9 mouse cellular contexts compared by ENCODE assay signal in genomic region chr4:137682961-137683453, GRCm38 (mm10). TPM values are rescaled to one million over a fixed set of nuclear protein-coding genes. Genes with fewer than 3 reads are reported as not detected.
DNase-seq lines count a peak whose midpoint lies in the region; ATAC-seq and TF ChIP-seq lines count a peak whose summit lies in the region.
"Had no signal": no experiment of that assay in that cellular context is flagged by ENCODE, and none has a peak within 500 bp of the region (broad histone marks: within the 10 kb centered on the region; RNA-seq: fewer than 3 reads in every experiment).

No protein-coding gene starts in this region.

- DNase-seq in hindbrain, embryonic 10.5 days (ENCODE audit: low spot score), result peak; percentile 63
- no peak for DNase-seq in ES-E14 (ENCODE audit: low read depth, low spot score)
- peak; percentile 70 for DNase-seq in cerebellum, adult 8-10 months
- DNase-seq in induced T-regulatory cell, adult 2 months (ENCODE audit: low read depth), result peak; percentile 48
- peak; percentile 50 for DNase-seq in naive thymus-derived CD4-positive, alpha-beta T cell, adult 2 months (ENCODE audit: low read depth)
- no peak for DNase-seq in ovary, adult 18-20 months (ENCODE audit: low spot score)
- DNase-seq in frontal cortex, postnatal 14 days (ENCODE audit: low spot score in 2 of 2), result no peak

- no peak for ATAC-seq in hindbrain, embryonic 13.5 days (ENCODE audit: low FRiP score)

- WGBS in hindbrain, embryonic 10.5 days, result 42% methylated on average over 7 of the region's 7 CpGs
- 44% methylated on average over 7 of the region's 7 CpGs for WGBS in hindbrain, embryonic 13.5 days

- H3K4me2 ChIP-seq in hindbrain, embryonic 13.5 days, result no peak overlapping the region
- H3K4me2 ChIP-seq: embryonic facial prominence, embryonic 13.5 days had no signal

- no peaks in the 10 kb centered on the region for H3K9me3 ChIP-seq in hindbrain, embryonic 10.5 days
- H3K9me3 ChIP-seq in hindbrain, embryonic 13.5 days, result no peaks in the 10 kb centered on the region
- no peaks in the 10 kb centered on the region for H3K9me3 ChIP-seq in ES-E14 (ENCODE audit: control insufficient read depth, insufficient read depth, low read depth, low read length)
- H3K9me3 ChIP-seq: embryonic facial prominence, embryonic 13.5 days had no signal

- no peak overlapping the region for H3K27ac ChIP-seq in hindbrain, embryonic 10.5 days
- H3K27ac ChIP-seq in hindbrain, embryonic 13.5 days, result no peak overlapping the region
- no peak overlapping the region for H3K27ac ChIP-seq in ES-E14 (ENCODE audit: insufficient read depth, low read depth, low read length, poor library complexity, severe bottlenecking)
- H3K27ac ChIP-seq: embryonic facial prominence, embryonic 13.5 days had no signal

- H3K36me3 ChIP-seq in hindbrain, embryonic 10.5 days, result no peaks in the 10 kb centered on the region
- no peaks in the 10 kb centered on the region for H3K36me3 ChIP-seq in hindbrain, embryonic 13.5 days
- H3K36me3 ChIP-seq in ES-E14 (ENCODE audit: control insufficient read depth, insufficient read depth, low read length, poor library complexity, severe bottlenecking), result no peaks in the 10 kb centered on the region
- H3K36me3 ChIP-seq: embryonic facial prominence, embryonic 13.5 days had no signal

- H3K9ac ChIP-seq in hindbrain, embryonic 13.5 days, result no peak overlapping the region
- no peak overlapping the region for H3K9ac ChIP-seq in ES-E14 (ENCODE audit: insufficient read depth, low read depth, low read length, poor library complexity, severe bottlenecking)
- H3K9ac ChIP-seq: embryonic facial prominence, embryonic 13.5 days had no signal

- in situ Hi-C loops in ES-E14 (cut with MboI; ENCODE audit: low sequenced_read_pairs in 2 of 2, unreplicated experiment in 2 of 2), result no loop called here

- peaks cover 65% of the 10 kb centered on the region for H3K27me3 ChIP-seq in hindbrain, embryonic 10.5 days (ENCODE audit: insufficient read depth, poor library complexity, severe bottlenecking)
- H3K27me3 ChIP-seq in hindbrain, embryonic 13.5 days, result peaks cover 40% of the 10 kb centered on the region

- H3K4me1 ChIP-seq in hindbrain, embryonic 10.5 days (replicated peaks), result peaks cover 39% of the 10 kb centered on the region
- H3K4me1 ChIP-seq in hindbrain, embryonic 13.5 days (replicated peaks), result peaks cover 45% of the 10 kb centered on the region
- H3K4me1 ChIP-seq in ES-E14 (ENCODE audit: control insufficient read depth in 2 of 2, insufficient read depth in 2 of 2, low read length in 2 of 2, poor library complexity in 1 of 2), result peaks cover 4 to 16% of the 10 kb centered on the region in 2 experiments; a peak in 3 of 4 replicates

- no peak overlapping the region for H3K4me3 ChIP-seq in hindbrain, embryonic 10.5 days
- no peak overlapping the region for H3K4me3 ChIP-seq in hindbrain, embryonic 13.5 days
- H3K4me3 ChIP-seq in ES-E14 (ENCODE audit: insufficient read depth in 1 of 2, low read depth in 1 of 2, low read length in 2 of 2, poor library complexity in 1 of 2, severe bottlenecking in 1 of 2), result no peak overlapping the region
- H3K4me3 ChIP-seq: embryonic facial prominence, embryonic 13.5 days had no signal

TF ChIP-seq in ES-E14, 5 proteins besides CTCF, POLR2A, EP300 and RAD21:
- TF ChIP-seq MAFK (IDR thresholded peaks at IDR 0.05; ENCODE audit: insufficient read depth, low read depth, low read length), result no peak
- TF ChIP-seq ZC3H11A (IDR thresholded peaks at IDR 0.05; ENCODE audit: borderline replicate concordance, low read depth, low read length), result 0 out of 2 replicates have a peak, but pooled peaks have one; percentile 17

RNA-seq across cellular contexts. Expression of gene Rap1gap, which starts 18.5 kb away (rescaled TPM):
- polyA plus RNA-seq in hindbrain, embryonic 10.5 days (2016; fragmentation: Nextera tagmentation; extraction: Ambion mirVana), result 6.3 and 13.4 TPM in 2 replicates
- polyA plus RNA-seq in hindbrain, embryonic 13.5 days (2015; fragmentation: Nextera tagmentation; extraction: Ambion mirVana), result 39.2 and 39.9 TPM in 2 replicates
- total RNA-seq in ES-E14 (2012; rRNA removed), result 13.4 and 28.4 TPM in 2 replicates

Comparison
In these comparisons a context has a peak if more than half of its experiments do, and no peak if none do; other contexts are left out.
1. DNase-seq: peak in hindbrain, embryonic 10.5 days (single experiment), cerebellum, adult 8-10 months (single experiment), induced T-regulatory cell, adult 2 months (single experiment) and naive thymus-derived CD4-positive, alpha-beta T cell, adult 2 months (single experiment); none in ES-E14 (single experiment), ovary, adult 18-20 months (single experiment) and frontal cortex, postnatal 14 days (0 of 2).